Mouse (Mus musculus) urinary bladder, postnatal 14 days (tissue): ENCODE measurements around the gene Gm37240.

Source experiments
- DNase-seq: peaks from one replicate; pipeline ENCODE4 v3.0.0; 2021; ENCODE audit warnings: low spot score

Gm37240 gene

DNA sequence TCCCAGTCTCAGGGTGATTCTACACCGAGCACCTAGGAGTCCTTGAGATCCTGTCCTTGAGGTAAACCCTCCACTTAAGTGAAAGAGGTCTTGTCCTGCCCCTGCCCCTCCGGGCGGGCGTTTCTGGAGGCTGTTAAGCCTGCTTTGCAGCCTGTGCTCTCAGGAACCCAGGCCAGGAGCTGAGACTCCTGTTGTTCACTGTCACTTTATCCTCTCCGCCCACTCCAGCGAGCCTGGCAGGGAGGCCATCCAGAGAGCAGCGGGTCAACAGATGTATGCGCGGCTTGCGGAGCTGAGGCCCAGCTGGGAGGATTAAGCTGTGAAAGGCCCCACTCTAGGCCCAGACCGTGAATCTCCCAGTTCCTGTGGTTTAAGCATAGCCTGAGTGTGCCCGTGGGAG lies 701.5 kb downstream of the Gm37240 start:
- no peak for DNase-seq

DNA sequence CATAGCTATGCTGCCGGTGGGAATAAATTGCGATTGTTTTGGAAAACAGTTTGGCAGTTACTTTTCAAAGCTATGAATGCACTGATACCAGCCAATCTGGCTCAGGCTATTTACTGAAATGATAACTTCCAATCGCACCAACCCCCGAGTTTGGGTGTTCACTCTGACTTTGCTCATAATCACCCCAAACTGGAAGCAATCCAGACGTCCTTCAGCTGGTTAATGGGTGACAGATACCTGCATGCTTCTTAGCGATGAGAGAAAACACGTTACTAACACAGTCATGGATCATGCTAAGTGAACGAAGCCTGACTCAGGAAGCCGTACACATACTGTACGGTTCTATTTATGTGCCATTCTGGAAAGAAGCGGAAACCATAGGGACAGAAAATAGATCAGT lies 702.4 kb downstream of the Gm37240 start:
- no peak for DNase-seq

DNA sequence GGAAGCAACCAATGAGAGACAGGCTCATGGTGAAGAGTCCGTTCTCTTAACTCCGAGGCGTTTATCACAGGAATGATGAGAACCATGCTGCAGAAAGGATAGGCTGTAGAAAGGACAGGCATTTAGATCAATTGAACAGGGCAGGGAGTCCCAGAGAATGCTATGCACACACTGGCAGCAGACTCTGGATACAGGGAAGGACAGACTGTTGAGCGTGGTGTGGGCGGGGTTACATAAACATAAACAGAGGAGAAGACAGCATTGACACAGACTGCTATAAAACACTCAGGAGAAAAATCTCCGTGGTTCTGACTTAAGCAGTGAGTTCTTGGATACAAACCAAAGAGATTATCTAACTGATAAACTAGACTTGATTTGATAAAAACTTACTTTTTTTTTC lies 703.2 kb downstream of the Gm37240 start:
- no peak for DNase-seq

DNA sequence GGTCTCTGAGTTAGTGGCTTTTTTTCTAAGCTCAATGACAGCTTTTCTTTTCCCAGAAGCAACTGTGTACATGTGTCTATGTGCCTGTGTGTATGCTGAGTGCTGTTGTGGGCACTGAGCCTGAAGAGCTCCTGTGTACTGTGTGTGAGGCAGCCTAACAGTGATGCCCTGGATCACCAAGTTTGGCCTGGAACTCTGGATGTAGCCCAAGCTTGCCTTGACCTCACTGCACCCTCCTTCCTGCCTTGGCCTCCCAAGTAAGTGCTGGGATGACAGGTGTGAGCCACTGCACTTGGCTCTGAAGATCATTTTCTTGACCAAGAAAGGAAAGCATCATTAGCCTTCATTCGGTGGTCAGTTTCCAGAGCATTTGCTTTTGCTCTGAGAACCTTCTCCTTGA lies 710.6 kb downstream of the Gm37240 start:
- DNase-seq: no peak

DNA sequence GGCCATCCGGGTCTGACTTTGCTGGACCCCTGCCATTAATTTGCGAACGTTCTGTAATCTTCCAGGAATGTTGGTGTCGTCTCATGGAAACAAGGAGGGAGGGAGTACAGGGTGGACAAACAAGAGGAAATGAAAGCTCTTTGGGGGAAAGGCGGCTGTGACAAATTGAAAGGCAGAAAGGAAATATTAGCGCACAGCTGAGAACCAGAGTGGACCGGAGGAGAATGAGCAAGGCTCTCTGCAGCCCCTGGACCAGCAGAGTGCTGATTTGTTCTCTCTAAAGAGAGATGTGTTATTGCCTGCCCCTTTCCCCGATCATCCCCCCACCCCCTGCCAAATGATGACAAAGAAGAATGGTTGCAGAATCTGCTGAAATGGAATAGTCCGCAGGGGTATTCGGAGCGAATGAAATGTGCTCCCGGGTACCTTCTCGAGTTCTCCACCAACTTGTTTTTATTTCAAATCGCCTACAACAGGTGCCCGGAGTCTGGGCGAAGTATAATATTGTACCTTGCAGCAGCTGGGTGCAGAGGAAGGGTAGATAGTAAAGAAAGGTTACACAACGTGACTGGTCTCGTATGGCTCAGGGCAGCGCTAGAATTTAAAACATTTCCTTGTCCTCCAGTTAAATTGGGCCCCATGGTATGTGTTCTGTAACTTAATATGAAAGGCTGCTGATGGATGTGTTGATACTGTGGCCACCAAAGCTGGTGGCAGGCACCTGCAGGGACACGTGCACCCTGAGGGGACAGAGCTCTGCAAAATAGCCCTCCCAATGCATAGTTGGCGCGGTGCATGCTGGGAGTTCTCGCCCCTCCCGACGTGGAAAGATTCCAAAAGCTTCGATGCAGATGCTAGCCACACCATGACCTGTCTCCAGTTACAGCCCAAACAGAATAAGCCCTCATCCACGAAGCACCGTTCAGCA lies 712.5 kb downstream of the Gm37240 start:
- DNase-seq: no peak

DNA sequence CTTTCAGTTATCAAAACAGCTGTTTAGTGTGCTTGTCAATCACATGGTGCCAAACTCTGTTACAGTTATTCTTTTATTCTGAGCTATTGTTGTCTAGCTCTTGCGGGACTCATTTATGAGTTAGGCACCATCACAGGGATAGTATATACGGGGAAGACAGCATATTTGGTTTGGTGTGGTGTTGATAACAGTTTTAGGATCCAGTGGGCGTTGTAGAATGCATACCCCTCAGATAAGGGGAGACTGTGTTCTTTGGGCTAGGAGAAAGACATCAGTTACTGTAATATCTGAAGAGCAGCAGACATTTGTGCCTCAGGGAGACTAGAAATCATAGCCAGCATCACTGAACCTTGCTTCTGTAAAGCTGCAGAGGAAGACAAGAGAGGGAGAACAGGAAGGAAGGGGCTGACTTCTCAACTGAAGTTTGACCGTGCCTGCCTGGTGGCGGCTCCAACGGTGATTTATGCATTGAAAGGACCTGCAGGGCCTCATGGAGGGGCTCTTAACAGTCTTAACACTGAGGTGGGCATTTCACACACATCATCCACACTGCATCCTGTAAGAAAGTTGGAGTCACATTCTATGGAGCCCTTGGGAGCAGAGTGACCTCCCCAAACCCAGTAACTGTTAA lies 713.8 kb downstream of the Gm37240 start:
- DNase-seq: no peak

DNA sequence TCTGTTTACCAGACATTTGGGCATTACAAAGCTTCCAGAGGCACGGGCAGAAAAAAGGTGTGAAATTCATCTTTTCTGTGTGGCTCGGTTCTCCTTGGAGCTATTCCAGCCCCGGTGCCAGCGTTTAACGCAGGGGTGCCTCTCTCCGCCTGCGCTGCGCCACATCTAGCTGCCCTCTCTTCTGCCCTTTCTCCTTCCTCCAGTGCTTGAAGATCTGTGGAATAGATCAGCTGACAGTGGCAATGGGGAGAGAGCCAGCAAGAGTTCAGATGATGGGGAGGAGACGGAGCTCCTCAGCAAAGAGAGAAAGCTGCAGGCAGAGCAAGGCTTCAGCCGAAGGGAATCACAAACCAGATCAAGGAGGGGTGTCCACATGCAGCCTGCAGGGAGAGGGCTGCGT lies 714.8 kb downstream of the Gm37240 start:
- no peak for DNase-seq

DNA sequence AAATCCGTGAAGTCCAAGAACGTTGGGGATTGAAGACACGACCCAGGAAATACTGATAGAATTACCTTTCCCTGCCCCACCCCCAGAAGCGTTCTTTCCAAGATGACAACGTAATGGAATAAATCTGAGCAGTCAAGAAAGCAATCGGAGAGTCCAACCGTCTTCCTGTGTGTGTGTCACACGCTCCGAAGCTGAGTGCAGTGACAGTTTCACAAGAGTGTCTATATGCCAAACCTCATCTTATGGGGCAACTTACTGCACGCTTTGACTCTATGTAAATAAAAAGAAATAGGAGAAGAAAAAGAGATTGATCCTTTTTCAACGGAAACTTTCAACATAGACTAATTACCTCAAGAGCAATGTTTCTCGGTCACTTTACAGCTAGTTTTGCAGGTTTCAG lies 715.2 kb downstream of the Gm37240 start:
- no peak for DNase-seq

DNA sequence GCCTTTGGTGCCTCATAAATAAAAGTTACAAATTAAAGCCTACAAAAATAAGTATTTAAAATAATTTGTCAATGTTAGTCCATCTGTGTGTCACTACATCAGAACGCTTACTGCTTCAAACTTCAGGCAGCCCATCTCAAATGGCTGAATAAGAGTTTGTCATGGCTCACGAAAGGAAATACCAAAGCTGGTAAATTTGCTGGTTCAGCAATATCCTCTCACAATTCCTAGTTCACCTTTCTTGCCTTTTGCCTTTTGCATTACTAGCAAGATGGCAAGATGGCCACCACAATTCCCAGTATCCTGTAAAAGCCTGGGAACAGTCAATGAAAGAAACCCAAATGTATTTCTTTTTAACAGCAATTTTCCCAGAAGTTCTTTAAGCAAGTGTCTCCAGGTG lies 718.5 kb downstream of the Gm37240 start:
- no peak for DNase-seq

DNA sequence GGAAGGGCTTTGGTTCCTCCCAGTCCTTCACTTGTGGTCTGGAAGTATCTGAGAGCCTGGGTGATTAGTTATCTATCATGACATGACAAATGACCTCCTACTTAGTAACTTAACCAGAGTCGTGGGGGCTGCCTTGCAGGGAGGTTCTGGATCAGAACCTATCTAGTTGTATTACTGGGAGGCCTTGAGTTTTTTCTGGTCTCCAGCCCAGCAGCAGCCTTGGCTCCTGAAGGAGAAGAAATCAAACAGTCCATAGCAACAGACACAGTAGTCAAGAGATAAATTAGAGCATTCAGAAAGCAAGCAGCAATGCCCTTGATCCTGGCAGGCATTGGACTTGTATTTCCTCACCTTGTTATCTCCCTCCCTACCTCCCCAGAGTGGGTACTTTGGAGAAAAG lies 722.4 kb downstream of the Gm37240 start:
- no peak for DNase-seq

DNA sequence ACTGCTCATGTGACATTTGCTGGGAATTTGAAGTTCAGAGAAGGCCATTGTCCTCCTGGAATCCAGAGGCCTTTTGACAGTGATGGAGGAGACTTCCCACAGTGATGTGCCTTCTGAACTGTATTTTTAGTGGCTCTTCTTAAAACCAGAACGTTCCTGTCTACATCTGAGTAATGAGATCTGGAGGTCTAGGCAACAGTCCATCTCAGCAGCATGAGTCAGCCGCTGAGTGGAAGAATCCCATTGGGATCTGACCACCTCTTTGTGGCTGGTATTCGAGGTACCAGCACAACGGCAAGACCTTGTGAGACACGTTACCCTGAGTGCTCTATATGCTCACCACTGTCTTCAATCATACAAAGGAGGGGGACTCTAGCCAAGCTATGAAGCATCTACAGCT lies 723.9 kb downstream of the Gm37240 start:
- DNase-seq: no peak

DNA sequence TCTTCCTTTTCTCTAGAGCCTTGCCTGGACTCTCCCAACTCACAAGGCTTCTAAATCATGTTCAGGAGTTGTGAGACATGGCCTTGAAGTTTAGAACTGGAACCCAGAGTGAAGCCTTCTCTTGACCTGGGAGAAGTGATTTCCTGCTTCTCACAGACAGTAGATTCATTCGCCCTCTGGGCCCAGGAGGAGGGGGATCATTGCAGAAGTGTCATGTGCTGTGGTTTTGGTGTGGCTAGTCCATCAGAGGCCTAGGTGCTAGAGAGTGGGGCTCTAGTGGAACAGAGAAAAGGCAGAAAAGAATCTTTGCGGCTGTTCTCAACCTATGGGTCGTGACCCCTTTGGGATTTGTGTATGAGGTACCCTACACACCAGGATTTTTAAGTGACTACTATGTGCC lies 724.9 kb downstream of the Gm37240 start:
- DNase-seq: no peak

DNA sequence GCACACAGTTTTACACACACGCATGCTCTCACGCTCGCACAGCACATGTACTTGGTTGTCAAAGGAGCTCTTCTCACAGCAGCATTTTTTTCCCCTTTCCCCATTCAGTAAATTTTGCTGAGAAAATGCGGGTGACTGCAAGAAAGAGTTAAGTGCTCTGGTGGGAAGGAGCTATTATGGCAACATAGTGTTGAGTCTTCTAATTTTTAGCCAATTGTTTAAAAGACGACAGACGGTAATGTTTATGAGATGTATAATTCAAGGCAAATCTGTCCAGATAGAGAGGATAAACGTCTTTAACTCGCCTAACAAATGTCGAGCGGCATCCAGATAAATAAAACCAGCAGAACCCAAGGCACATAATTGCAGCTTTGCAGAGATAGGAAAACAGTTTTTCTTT lies 726.5 kb downstream of the Gm37240 start:
- no peak for DNase-seq

DNA sequence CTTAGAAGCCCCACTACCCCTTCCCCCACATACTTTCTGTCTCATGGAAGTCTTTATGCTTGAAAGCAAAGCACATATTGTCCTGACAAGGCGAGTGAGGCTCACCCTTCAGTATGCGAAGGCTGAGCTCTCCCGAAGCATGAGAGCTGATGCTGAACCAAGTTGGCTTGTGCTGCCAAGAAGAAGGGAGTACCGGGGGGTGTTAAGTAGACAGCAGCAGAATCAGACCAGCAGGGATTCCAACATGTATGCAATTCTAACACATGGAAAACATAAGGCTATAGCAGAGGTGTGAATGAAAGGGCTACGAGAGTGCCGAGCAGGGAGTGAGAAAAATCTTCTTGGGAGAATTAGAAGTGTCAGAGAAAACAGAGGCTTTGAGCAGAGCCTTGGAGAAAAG lies 727.7 kb downstream of the Gm37240 start:
- DNase-seq: no peak

DNA sequence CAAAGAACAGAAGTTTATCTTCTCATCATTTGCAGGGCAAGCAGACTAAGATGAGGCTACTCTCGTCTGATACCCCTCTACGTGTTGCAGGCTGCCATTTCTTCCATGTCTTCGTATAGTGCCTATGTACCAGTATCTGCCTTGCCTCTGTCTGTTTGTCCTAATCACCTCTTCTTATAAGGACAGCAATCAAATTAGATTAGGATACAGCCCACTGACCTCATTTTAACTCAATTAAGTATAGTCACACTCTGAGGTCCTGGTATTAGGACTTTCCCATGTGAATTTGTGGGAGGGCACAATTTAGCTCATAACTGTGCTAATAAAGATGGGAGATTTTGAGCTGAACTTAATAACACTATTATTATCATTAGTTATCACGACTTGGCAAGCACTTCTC lies 738.5 kb downstream of the Gm37240 start:
- no peak for DNase-seq

DNA sequence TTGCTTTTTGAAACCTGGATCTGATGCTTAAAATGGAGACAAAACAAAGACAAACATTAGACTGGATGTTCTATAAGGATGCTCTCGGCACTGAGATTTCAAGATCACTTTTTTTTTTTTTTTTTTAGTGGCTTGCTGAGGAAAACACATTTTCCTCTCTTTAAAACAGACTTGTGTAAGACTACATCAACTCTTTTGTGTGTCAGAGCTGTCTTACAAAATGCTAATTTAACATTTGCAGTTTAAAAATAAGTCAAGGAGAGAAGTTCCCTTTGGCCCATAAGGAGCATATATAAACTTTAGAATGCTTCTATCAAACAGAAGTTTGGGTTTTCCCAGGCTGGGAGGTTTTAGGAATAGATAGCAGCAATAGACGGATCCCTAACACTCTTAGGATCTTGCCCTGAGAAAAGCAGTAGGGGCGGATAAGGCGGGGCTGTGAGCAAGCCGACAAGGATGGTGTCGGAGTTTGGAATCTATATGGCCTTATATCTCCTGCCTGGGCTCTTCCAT lies 739.2 kb downstream of the Gm37240 start:
- no peak for DNase-seq

DNA sequence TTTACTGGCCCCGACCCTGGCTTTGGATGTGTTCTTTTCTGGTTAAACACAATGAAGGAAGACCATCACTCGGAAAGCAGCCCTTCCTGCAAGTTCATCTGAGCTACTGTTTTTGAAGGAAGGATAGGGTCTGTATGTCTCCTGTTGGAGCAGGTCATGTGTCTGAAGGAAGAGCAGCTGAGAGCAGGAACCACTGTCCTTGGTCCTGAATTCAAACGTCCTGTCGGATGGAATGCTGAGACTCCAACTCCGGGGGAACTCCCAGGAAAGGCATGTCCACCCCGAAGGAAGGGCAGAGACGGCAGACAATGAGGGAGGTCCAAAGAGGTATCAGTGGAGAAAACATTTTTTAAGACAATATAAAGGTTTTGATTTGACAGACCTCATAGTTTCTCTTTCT lies 741.8 kb downstream of the Gm37240 start:
- no peak for DNase-seq

DNA sequence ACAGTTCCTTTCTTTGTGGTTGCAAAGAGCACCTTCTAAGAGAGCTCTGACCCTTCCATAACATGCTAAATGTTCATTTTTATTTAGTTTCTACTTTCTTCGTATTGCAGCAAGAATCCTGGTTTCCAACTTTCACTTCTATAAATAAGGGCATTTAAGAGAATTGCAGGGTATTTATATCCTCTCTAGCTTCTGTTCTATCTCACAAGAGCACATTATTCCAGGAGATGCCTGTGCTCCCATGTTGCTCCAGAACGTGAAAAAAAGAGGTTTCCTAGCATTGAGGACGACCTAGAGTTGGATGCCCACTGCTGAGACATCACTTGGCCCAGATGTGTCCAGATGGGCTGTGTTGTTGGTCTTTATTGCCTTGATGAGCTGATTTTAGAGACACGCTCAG lies 742.2 kb downstream of the Gm37240 start:
- DNase-seq: no peak

DNA sequence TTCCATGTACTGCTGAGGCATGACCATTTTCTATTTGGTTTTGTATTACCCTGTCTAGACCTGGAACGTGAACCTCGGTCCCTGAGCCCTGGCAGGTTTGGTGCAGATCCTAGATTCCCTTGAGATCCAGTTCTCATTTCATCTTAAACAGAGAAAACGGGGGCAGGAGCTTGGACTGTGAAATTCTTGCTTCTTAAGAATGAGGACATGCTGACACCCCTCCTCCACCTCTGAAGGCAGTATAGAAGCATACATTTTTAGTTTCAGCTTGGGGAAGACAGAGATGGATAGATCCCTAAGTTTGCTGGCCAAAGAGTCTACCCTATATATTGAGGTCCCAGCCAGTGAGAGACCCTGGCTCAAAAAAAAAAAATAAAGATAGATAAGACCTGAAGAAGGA lies 742.9 kb downstream of the Gm37240 start:
- DNase-seq: no peak

DNA sequence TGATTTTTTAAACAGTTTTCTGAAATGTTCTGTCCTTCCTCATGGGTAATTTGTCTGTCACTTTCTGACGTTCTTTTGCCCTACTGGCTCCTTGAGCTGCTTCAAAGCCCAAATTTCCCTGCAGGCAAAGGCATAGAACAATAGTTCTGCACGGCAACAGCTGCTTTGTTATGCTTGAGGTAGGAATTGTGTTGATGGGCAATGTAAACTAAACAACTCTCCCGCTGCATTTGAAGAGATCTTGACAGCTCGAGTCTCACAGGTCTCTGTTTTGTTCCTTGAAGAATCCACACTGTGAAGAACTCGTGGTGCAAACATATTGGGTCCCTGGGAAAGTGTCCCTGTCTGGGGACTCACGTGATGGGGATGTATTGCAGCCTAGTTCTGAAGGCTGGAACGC lies 746.8 kb downstream of the Gm37240 start:
- no peak for DNase-seq

DNA sequence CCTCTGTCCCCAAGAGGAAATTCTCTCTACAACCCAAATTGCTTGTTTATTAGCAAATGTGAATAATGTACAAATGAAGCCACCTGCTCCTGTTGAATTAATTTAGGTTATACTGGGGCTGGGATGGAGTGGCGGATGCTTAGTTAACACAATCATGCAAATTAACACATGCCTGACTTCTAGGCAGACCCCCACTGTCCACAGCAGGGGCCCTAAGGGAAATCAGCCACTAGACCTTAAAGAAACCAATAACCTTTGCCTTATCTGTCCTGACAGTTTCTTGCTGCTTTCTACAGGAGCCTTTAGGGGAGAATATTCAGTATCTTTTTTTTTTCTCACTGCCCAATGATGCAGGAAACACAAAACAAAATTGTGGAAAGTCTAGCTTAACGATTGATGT lies 748.9 kb downstream of the Gm37240 start:
- DNase-seq: no peak

DNA sequence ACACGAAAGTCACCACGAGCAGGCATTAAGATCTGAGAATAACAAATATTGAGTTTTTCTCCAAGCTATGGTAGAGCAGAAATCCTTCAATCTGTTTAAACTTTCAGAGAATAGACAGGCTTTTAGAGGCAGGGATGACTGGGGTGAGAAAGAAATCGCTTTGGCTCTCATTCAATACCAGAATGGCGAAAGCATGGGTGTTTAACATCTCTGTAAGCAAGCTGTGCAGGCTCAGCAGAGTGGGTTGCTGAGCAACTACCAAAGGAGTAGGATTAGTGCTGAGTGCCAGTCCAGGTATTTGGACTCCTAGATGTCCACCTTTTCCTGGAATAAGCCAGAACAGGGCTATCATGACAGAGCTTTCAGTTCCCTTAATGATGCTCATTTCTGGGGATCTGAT lies 753.8 kb downstream of the Gm37240 start:
- DNase-seq: no peak

DNA sequence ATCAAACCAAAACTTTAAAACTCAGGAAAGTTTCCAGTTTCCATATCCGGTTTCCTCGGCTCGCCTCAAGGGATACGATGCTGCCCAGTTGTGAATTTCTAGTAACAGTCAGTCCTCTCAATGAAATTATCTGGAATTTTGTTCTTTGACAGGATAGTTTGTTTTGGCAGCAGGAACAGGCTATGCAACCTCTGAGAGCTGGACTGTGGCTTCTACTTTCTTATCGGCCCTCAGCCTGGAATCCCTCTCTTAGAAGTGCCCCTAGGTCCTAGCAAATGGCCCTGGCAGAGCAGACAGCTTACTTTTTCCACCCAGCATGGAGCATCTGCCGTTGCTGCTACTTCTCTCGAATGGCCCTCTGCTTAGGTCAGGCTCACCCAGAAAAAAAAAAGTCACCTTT lies 755.4 kb downstream of the Gm37240 start:
- no peak for DNase-seq

DNA sequence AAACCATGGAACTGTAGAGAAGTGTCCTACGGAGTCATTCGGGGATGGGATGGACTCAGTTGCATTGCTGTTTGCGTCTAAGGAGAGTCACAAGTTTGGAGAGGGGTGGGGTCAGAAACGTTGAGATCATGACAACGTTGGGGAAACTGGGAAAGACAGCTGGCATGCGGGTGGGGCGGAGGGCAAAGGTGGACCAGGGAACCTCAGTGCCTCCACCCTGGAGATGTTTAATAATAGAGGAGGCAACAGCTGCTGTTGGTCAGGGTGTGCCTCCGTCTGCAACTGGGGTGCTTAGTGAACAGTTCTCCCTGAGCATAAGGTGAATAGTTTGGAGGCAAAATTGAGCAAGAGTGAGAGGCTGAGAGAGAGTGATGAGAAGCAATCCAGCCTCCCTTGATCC lies 758.8 kb downstream of the Gm37240 start:
- no peak for DNase-seq
